Mouse (Mus musculus) neural tube, embryonic 15.5 days (tissue): ENCODE measurements at regions not wholly inside any gene's neighbourhood (a gene's known extent, or its start where the extent isn't known, plus 50 kb on each side); places are given as distances from the start of the nearest gene placed in this dataset.

Experiments
- ATAC-seq: fragments of 200-750 bp; cut with Nextera tagmentation; 2 replicates; pipeline ENCODE4 v1.8.0; 2017; ENCODE audit warnings: mild to moderate bottlenecking, moderate TSS enrichment, moderate library complexity; ENCODE audit not compliant: low FRiP score
- H3K27ac ChIP-seq: fragments of 300-500 bp; sonication (generic); replicated peaks from 2 replicates; pipeline ENCODE4 v1.5.1; 2015; ENCODE audit warnings: mild to moderate bottlenecking, inconsistent platforms
- H3K27me3 ChIP-seq: fragments of 300-500 bp; sonication (generic); replicated peaks from 2 replicates; pipeline ENCODE4 v1.6.1; 2015; ENCODE audit warnings: inconsistent platforms
- H3K36me3 ChIP-seq: fragments of 300-500 bp; sonication (generic); 2 replicates; pipeline ENCODE4 v1.6.1; 2015; ENCODE audit warnings: inconsistent platforms
- H3K4me1 ChIP-seq: fragments of 300-500 bp; sonication (generic); 2 replicates; pipeline ENCODE4 v1.6.1; 2015; ENCODE audit warnings: inconsistent platforms
- H3K4me2 ChIP-seq: fragments of 300-500 bp; sonication (generic); 2 replicates; pipeline ENCODE4 v1.6.1; 2015; ENCODE audit warnings: inconsistent platforms, mild to moderate bottlenecking, moderate library complexity
- H3K4me3 ChIP-seq: fragments of 300-500 bp; sonication (generic); replicated peaks from 2 replicates; pipeline ENCODE4 v1.5.1; 2015; ENCODE audit warnings: mild to moderate bottlenecking, inconsistent platforms
- H3K9ac ChIP-seq: fragments of 300-500 bp; sonication (generic); replicated peaks from 2 replicates; pipeline ENCODE4 v1.6.1; 2015; ENCODE audit warnings: mild to moderate bottlenecking, inconsistent platforms
- H3K9me3 ChIP-seq: fragments of 300-500 bp; sonication (generic); replicated peaks from 2 replicates; pipeline ENCODE4 v1.6.1; 2016; ENCODE audit warnings: inconsistent platforms
- WGBS: fragments of 180-500 bp; shearing (Covaris S2); methylation state at CpG from one replicate; pipeline ENCODE4 v1.1.7; 2015; ENCODE audit warnings: mixed read lengths; 5-methylcytosine and 5-hydroxymethylcytosine counted together

- H3K4me1 ChIP-seq: no peaks in the 10 kb centered on the region
- no peak overlapping the region for H3K9ac ChIP-seq
- H3K4me3 ChIP-seq: no peak overlapping the region
- H3K27ac ChIP-seq: no peak overlapping the region
- WGBS: 66% methylated on average over 30 of the region's 30 CpGs
- no peaks in the 10 kb centered on the region for H3K36me3 ChIP-seq
- H3K27me3 ChIP-seq: no peaks in the 10 kb centered on the region
- no peak overlapping the region for H3K4me2 ChIP-seq
- ATAC-seq: no peak
- no peaks in the 10 kb centered on the region for H3K9me3 ChIP-seq
Observed at GRCm38 (mm10) chr8:26226612-26227528, 107.5 kb downstream of the Gm45692 start.

DNA sequence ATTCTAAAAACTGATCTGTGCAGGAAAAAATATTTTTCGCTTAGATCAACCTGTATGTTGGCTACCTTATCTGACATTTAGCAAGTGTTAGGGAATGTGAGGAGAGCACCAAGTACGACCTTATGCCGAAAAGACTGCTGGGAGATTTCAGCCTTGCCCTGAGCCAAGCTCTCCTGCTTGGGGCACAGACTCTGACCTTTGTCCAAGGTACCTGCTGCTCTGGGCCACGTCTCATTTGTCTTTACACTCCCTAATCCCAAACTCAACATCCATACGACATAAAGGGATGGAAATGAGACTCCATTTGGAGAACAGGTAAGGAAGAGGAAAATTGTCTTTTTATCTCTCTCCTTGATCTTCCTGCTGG lies 108.2 kb downstream of the Gm45692 start:
- WGBS: 78% methylated on average over 5 of the region's 5 CpGs
- no peak overlapping the region for H3K27ac ChIP-seq
- no peaks in the 10 kb centered on the region for H3K9me3 ChIP-seq
- H3K4me2 ChIP-seq: no peak overlapping the region
- no peaks in the 10 kb centered on the region for H3K4me1 ChIP-seq
- H3K9ac ChIP-seq: no peak overlapping the region
- no peak for ATAC-seq
- H3K27me3 ChIP-seq: no peaks in the 10 kb centered on the region
- H3K36me3 ChIP-seq: no peaks in the 10 kb centered on the region
- no peak overlapping the region for H3K4me3 ChIP-seq

DNA sequence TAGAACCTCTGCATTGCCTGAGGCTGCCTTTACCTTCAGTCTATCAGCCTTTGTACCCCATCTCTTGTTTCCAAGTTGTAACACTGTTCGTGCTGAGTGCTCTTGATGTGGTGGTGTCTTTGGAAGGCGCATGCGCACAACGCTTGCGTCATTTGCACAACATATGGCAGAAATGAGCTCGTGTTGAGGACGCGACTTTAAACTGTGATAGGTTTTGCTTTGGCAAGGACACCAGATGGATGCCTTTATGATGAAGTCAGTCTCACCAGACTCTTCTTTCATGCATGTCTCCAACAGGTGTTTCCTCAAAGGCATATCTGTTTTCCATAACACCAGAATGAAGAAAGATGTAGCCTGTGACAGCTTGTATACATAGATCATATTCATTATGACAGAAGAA lies 110.2 kb downstream of the Gm45692 start:
- Histone ChIP-seq H3K4me1 (no peaks in the 10 kb centered on the region), H3K36me3 (no peaks in the 10 kb centered on the region), H3K9ac (no peak overlapping the region), H3K4me2 (no peak overlapping the region), H3K9me3 (no peaks in the 10 kb centered on the region), H3K4me3 (no peak overlapping the region), H3K27me3 (no peaks in the 10 kb centered on the region), H3K27ac (no peak overlapping the region)
- ATAC-seq: no peak
- 94% methylated on average over 8 of the region's 8 CpGs for WGBS

- peaks cover 7% of the 10 kb centered on the region; the same call in 1 of the 2 replicates for H3K27me3 ChIP-seq
- H3K4me2 ChIP-seq: no peak overlapping the region
- H3K27ac ChIP-seq: no peak overlapping the region
- H3K9ac ChIP-seq: no peak overlapping the region
- no peaks in the 10 kb centered on the region for H3K4me1 ChIP-seq
- H3K36me3 ChIP-seq: no peaks in the 10 kb centered on the region
- 92% methylated on average over 2 of the region's 2 CpGs for WGBS
- no peak for ATAC-seq
- no peak overlapping the region for H3K4me3 ChIP-seq
- no peaks in the 10 kb centered on the region for H3K9me3 ChIP-seq
Observed at GRCm38 (mm10) chr8:26239075-26239474, 119.7 kb downstream of the Gm45692 start.

DNA sequence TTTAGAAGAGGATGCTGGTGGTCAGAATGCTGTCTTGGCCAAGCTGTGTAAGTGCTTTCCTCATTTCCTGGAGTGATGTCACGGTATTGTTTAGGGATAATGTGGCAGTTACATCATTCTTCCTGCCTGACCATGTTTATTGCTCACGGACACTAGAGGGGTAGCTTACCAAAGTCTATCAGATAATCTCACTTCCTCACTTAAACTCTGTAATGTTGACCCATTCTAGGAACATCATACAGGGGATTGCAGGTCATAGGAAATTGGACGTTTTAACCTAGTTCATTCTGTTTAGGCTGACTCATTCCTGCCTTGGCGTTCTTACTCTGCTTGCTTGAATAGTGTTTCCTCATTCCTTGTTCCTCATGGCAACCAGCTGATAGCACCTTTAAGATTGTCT lies 120.3 kb downstream of the Gm45692 start:
- WGBS: 72% methylated on average over 4 of the region's 4 CpGs
- H3K27ac ChIP-seq: no peak overlapping the region
- no peaks in the 10 kb centered on the region for H3K36me3 ChIP-seq
- no peak for ATAC-seq
- H3K4me1 ChIP-seq: no peaks in the 10 kb centered on the region
- H3K27me3 ChIP-seq: peaks cover 7% of the 10 kb centered on the region; the same call in 1 of the 2 replicates
- no peak overlapping the region for H3K4me3 ChIP-seq
- no peak overlapping the region for H3K9ac ChIP-seq
- no peak overlapping the region for H3K4me2 ChIP-seq
- H3K9me3 ChIP-seq: no peaks in the 10 kb centered on the region

DNA sequence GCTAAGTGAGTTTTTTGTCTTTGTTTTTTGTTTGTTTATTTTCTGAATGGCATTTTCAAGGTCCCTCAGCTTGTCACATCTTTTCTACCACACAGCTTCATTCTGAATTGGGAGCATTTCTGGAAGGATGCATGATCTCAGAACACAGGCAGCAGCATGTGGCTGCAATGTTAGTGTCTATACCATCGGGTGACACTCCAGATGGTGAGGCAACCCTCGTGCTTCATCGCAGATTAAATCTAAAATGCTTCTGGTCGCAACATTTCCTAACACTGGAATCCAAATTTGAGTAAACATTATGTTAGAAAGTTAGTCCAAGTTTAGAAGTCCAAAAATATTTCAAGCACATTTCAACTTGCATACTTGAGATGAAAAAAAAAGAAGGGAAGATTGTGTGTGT lies 124.4 kb downstream of the Gm45692 start:
- H3K9me3 ChIP-seq: no peaks in the 10 kb centered on the region
- peaks cover 7% of the 10 kb centered on the region; the same call in 1 of the 2 replicates for H3K27me3 ChIP-seq
- 81% methylated on average over 4 of the region's 4 CpGs for WGBS
- H3K4me2 ChIP-seq: no peak overlapping the region
- ATAC-seq: no peak
- no peak overlapping the region for H3K27ac ChIP-seq
- no peak overlapping the region for H3K9ac ChIP-seq
- no peak overlapping the region for H3K4me3 ChIP-seq
- no peaks in the 10 kb centered on the region for H3K4me1 ChIP-seq
- H3K36me3 ChIP-seq: no peaks in the 10 kb centered on the region

GRCm38 (mm10) chr8:26244308-26244707 lies 125.0 kb downstream of the Gm45692 start:
- Histone ChIP-seq H3K9me3 (no peaks in the 10 kb centered on the region), H3K27me3 (peaks cover 7% of the 10 kb centered on the region; the same call in 1 of the 2 replicates), H3K4me1 (no peaks in the 10 kb centered on the region), H3K36me3 (no peaks in the 10 kb centered on the region), H3K27ac (no peak overlapping the region), H3K4me3 (no peak overlapping the region), H3K9ac (no peak overlapping the region), H3K4me2 (no peak overlapping the region)
- 80% methylated on average over 5 of the region's 5 CpGs for WGBS
- ATAC-seq: no peak

DNA sequence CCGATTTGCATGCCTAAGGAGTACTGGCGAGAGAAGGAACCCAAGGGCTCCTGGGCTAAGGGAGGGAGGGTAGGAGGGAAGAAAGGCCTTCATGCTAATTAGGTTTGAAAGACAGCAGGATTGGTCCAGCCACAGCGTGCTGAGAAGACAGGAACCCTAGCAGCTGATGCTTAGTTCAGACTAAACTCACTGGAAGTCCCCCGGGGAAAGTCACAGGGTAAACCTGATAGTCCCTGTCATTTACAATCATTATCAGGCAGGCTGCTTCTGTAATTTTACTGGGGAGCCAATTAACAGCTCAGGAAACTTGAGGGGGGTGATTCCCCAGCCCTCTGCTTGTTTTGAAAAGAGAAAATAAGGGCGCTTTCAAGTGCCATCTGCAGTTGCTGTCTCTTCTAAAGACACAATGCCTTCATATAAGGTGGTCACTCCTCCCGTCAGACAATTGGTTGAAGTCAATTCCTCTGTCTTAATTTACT lies 135.9 kb downstream of the Gm45692 start:
- Histone ChIP-seq H3K4me2 (no peak overlapping the region), H3K4me1 (peaks cover 3% of the 10 kb centered on the region; the same call in 1 of the 2 replicates), H3K9me3 (peaks cover 10% of the 10 kb centered on the region; the same call in 1 of the 2 replicates), H3K27me3 (no peaks in the 10 kb centered on the region), H3K4me3 (no peak overlapping the region), H3K36me3 (no peaks in the 10 kb centered on the region), H3K27ac (no peak overlapping the region), H3K9ac (no peak overlapping the region)
- 6% methylated on average over 6 of the region's 6 CpGs for WGBS
- ATAC-seq: no peak

DNA sequence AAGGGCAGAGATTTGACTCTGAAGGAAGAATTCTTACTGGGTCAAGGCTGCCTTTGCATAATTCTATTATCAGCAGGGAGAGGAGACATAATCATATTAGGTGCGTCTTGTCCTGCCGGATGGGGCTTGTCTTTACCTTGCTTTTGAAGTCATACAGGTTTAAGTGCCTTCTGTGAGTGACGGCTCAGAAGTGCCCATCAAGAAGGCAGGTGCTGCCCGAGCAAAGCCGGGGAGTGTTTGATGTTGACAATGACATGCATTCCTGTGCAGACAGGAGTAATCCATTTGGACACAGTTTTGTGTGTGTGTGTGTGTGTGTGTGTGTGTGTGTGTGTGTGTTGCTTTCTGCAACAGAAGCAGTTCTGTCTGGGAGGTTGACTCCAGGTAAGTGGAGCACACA lies 141.0 kb downstream of the Gm45692 start:
- Histone ChIP-seq H3K27me3 (peaks cover 9% of the 10 kb centered on the region; the same call in 1 of the 2 replicates), H3K27ac (no peak overlapping the region), H3K4me1 (peaks cover 10% of the 10 kb centered on the region), H3K4me3 (no peak overlapping the region), H3K9me3 (no peaks in the 10 kb centered on the region), H3K9ac (no peak overlapping the region), H3K36me3 (no peaks in the 10 kb centered on the region), H3K4me2 (no peak overlapping the region)
- WGBS: 70% methylated on average over 5 of the region's 5 CpGs
- no peak for ATAC-seq

GRCm38 (mm10) chr8:26262536-26262935 lies 143.2 kb downstream of the Gm45692 start:
- H3K27ac ChIP-seq: no peak overlapping the region
- peaks cover 28% of the 10 kb centered on the region for H3K4me1 ChIP-seq
- no peak overlapping the region for H3K4me3 ChIP-seq
- peaks cover 9% of the 10 kb centered on the region; the same call in 1 of the 2 replicates for H3K27me3 ChIP-seq
- H3K4me2 ChIP-seq: no peak overlapping the region
- no peaks in the 10 kb centered on the region for H3K9me3 ChIP-seq
- no peak overlapping the region for H3K9ac ChIP-seq
- 94% methylated on average over 10 of the region's 10 CpGs for WGBS
- no peaks in the 10 kb centered on the region for H3K36me3 ChIP-seq
- no peak for ATAC-seq

GRCm38 (mm10) chr8:26264869-26265321 lies 145.6 kb downstream of the Gm45692 start:
- peaks cover 9% of the 10 kb centered on the region; the same call in 1 of the 2 replicates for H3K27me3 ChIP-seq
- WGBS: 19% methylated on average over 11 of the region's 11 CpGs
- H3K9ac ChIP-seq: no peak overlapping the region
- ATAC-seq: no peak
- no peaks in the 10 kb centered on the region for H3K36me3 ChIP-seq
- H3K4me2 ChIP-seq: no peak overlapping the region
- H3K4me3 ChIP-seq: no peak overlapping the region
- H3K9me3 ChIP-seq: no peaks in the 10 kb centered on the region
- H3K27ac ChIP-seq: peak overlapping the region; percentile 6; the same call in 1 of the 2 replicates
- H3K4me1 ChIP-seq: peaks cover 40% of the 10 kb centered on the region

GRCm38 (mm10) chr8:26265366-26265765 lies 146.0 kb downstream of the Gm45692 start:
- WGBS: 10% methylated on average over 8 of the region's 8 CpGs
- H3K36me3 ChIP-seq: no peaks in the 10 kb centered on the region
- peak overlapping the region; percentile 6; the same call in 1 of the 2 replicates for H3K27ac ChIP-seq
- H3K27me3 ChIP-seq: peaks cover 9% of the 10 kb centered on the region; the same call in 1 of the 2 replicates
- no peak overlapping the region for H3K9ac ChIP-seq
- peaks cover 40% of the 10 kb centered on the region for H3K4me1 ChIP-seq
- H3K4me2 ChIP-seq: no peak overlapping the region
- ATAC-seq: peak; percentile 53; the same call in 1 of the 2 replicates
- H3K4me3 ChIP-seq: no peak overlapping the region
- no peaks in the 10 kb centered on the region for H3K9me3 ChIP-seq
